Mouse (Mus musculus): ENCODE measurements around the gene Psenen.

The Psenen gene

GRCm38 (mm10) chr7:30553810-30554584, 9.4 kb downstream of the Psenen start:
- no peak for DNase-seq (ENCODE audit: low read depth, low spot score)

GRCm38 (mm10) chr7:30553021-30553589, 10.3 kb downstream of the Psenen start:
- no peak for DNase-seq (ENCODE audit: low read depth, low spot score)

GRCm38 (mm10) chr7:30552102-30553020, 11.1 kb downstream of the Psenen start, which contains the start of the genes Hspb6 and Proser3:
Gene Hspb6, plus strand, starts transcription at chr7:30552178.
Gene Proser3, minus strand, starts transcription at chr7:30552299.
- DNase-seq (ENCODE audit: low read depth, low spot score) = peak; percentile 99

- peak; percentile 75 for DNase-seq (ENCODE audit: low read depth, low spot score)
These were observed 11.9 kb downstream of the Psenen start for GRCm38 (mm10) chr7:30551445-30552101.

GRCm38 (mm10) chr7:30550603-30551002, 12.8 kb downstream of the Psenen start:
- DNase-seq (ENCODE audit: low read depth, low spot score) = no peak

GRCm38 (mm10) chr7:30549880-30550279, 13.5 kb downstream of the Psenen start:
- no peak for DNase-seq (ENCODE audit: low read depth, low spot score)

- no peak for DNase-seq (ENCODE audit: low read depth, low spot score)
These were observed 19.1 kb downstream of the Psenen start for GRCm38 (mm10) chr7:30544327-30544726.

GRCm38 (mm10) chr7:30540572-30540971, 22.9 kb downstream of the Psenen start:
- DNase-seq (ENCODE audit: low read depth, low spot score) = no peak

- peak; percentile 92 for DNase-seq (ENCODE audit: low read depth, low spot score)
These were observed 28.5 kb downstream of the Psenen start, which contains the start of gene Arhgap33 for GRCm38 (mm10) chr7:30534633-30535577. Gene Arhgap33, minus strand, starts transcription at chr7:30535060.

GRCm38 (mm10) chr7:30533941-30534632, 29.3 kb downstream of the Psenen start:
- no peak for DNase-seq (ENCODE audit: low read depth, low spot score)

GRCm38 (mm10) chr7:30532931-30533330, 30.5 kb downstream of the Psenen start:
- DNase-seq (ENCODE audit: low read depth, low spot score) = peak; percentile 49

GRCm38 (mm10) chr7:30531291-30531815, 32.1 kb downstream of the Psenen start:
- DNase-seq (ENCODE audit: low read depth, low spot score) = no peak

GRCm38 (mm10) chr7:30526981-30527380, 36.4 kb downstream of the Psenen start:
- DNase-seq (ENCODE audit: low read depth, low spot score) = no peak

- DNase-seq (ENCODE audit: low read depth, low spot score) = no peak
These were observed 37.0 kb downstream of the Psenen start for GRCm38 (mm10) chr7:30526399-30526798.

- DNase-seq (ENCODE audit: low read depth, low spot score) = no peak
These were observed 37.5 kb downstream of the Psenen start for GRCm38 (mm10) chr7:30525954-30526353.

GRCm38 (mm10) chr7:30524487-30524886, 38.9 kb downstream of the Psenen start:
- peak; percentile 90 for DNase-seq (ENCODE audit: low read depth, low spot score)

GRCm38 (mm10) chr7:30522871-30523270, 40.6 kb downstream of the Psenen start:
- DNase-seq (ENCODE audit: low read depth, low spot score) = no peak

GRCm38 (mm10) chr7:30520856-30521255, 42.6 kb downstream of the Psenen start:
- DNase-seq (ENCODE audit: low read depth, low spot score) = no peak

GRCm38 (mm10) chr7:30520396-30520795, 43.0 kb downstream of the Psenen start:
- DNase-seq (ENCODE audit: low read depth, low spot score) = no peak
